Mouse (Mus musculus) lung, postnatal 0 days (tissue): ENCODE measurements around the gene Zdhhc6.

Experiments
- CTCF ChIP-seq: IDR thresholded peaks from 2 replicates; pipeline ENCODE4 v1.5.1; 2016; ENCODE audit warnings: antibody characterized with exemption, mild to moderate bottlenecking
- EP300 ChIP-seq: IDR thresholded peaks from 2 replicates; pipeline ENCODE4 v1.6.1; 2016; ENCODE audit warnings: antibody characterized with exemption, mild to moderate bottlenecking, control low read depth

DNA sequence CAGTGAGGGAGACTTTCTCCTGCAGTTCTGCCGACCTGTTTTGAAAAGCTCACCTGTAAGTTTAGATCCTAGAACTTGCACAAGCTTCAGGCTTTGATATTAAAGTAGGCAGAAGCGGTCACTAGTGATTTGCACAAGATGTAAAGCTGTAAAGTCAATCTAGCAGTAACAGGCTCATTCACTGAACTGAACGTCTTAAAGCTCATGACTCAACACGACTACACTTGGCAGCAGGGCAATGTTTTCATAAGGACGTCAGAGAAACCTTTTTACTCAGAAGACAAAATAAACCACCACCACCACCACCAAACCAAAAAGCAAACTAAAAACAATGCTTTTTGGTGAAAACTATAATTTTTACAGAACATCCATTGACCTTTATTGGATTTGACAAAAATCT, 17.9 kb downstream of the Zdhhc6 start:
- TF ChIP-seq CTCF (no peak), EP300 (no peak)
